Mouse (Mus musculus) ES-Bruce4 (cell line): ENCODE data around the gene Fat3.

ENCODE experiments used
- CTCF ChIP-seq: IDR thresholded peaks from one replicate; pipeline ENCODE4 v1.8.1; 2011; ENCODE audit warnings: low read depth, low read length
- EP300 ChIP-seq: IDR thresholded peaks from 2 replicates; pipeline ENCODE4 v1.6.1; 2011; ENCODE audit warnings: low read depth, low read length; ENCODE audit not compliant: insufficient read depth
- POLR2A ChIP-seq: IDR thresholded peaks from one replicate; pipeline ENCODE4 v1.8.1; 2011; ENCODE audit warnings: low read length; ENCODE audit not compliant: insufficient read depth

DNA sequence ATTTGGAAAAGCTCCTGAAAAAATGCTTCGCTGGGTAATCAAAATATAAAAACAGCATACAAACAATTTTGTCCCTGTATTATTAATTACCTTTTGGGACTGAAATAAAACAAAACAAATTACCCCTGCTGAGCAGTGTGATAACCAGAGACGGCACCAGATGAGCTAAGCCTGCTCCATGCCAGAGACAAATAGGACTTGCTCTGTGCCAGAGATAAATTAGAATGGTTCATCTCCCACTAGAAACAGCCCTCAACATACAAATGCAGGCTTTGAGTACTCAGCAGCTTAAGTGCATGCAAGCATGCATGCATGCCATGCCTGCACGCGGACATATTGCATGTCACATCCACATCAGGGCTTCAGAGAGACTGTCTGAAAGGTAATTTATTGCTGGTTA, 288.9 kb downstream of the Fat3 start:
- no peak for TF ChIP-seq CTCF
- no peak for TF ChIP-seq EP300
- TF ChIP-seq POLR2A: no peak
